Mouse (Mus musculus): ENCODE measurements around the gene Unc5c. TPM values are rescaled to one million over a fixed set of nuclear protein-coding genes. Genes with fewer than 3 reads are reported as not detected.

Unc5c gene
- polyA plus RNA-seq, 2 experiments: 11.9 to 12.5 TPM

DNA sequence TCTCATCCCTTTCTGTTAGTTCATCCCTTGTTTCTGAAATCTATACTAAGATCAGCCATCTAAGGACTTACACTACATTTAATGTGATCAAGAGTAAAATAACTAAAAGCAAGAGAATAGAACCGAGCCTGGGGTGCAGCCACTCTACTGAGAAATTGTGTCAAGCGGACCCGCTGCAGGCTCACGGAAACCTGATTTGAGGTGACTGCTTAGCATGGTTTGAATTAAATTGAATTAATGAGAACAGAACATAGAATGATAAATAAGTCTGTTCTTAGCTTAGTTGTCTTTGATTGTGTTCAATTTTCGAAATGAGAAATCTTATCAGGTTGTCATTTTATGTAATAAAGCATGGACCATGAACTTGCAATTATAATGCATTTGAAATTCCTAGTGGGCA lies 68.8 kb downstream of the Unc5c start:
- ATAC-seq (ENCODE audit: low FRiP score, low read depth): no peak
- no peaks in the 10 kb centered on the region for H3K36me3 ChIP-seq (ENCODE audit: control insufficient read depth, insufficient read depth, low read length)

DNA sequence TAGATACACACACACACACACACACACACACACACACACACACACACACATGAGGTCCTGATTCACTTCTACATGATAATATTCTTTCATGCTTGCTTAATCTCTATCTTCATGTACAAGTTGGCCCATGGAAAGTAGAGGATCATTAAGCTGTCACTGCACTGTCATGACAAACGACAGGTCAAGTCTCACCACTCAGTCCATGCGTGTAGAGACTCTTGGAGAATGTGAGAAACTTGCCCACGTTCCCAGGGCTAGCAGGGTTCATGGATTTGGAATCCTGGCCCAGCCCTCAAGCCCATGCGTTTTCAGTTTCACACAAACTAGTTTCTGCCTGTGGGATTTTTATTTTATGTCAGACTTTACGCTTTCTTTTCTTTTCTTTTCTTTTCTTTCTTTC lies 71.8 kb downstream of the Unc5c start:
- Histone ChIP-seq H3K9me3 (ENCODE audit: control insufficient read depth, low read length) (no peaks in the 10 kb centered on the region), H3K4me2 (replicated peaks; ENCODE audit: low read depth, low read length, severe bottlenecking) (no peak overlapping the region), H3K36me3 (ENCODE audit: control insufficient read depth, insufficient read depth, low read length) (no peaks in the 10 kb centered on the region), H3K9ac (ENCODE audit: low read depth, low read length, severe bottlenecking) (no peak overlapping the region), H3K4me1 (ENCODE audit: control insufficient read depth, insufficient read depth, low read length) (peaks cover 4% of the 10 kb centered on the region; the same call in 1 of the 2 replicates), H3K27me3 (ENCODE audit: control insufficient read depth, insufficient read depth, low read length) (no peaks in the 10 kb centered on the region), H3K4me3 (replicated peaks; ENCODE audit: low read length) (no peak overlapping the region), H3K27ac (replicated peaks; ENCODE audit: low read depth, low read length) (no peak overlapping the region)
- 34% methylated on average over 5 of the region's 5 CpGs for WGBS
- TF ChIP-seq POLR2A (IDR thresholded peaks at IDR 0.05; ENCODE audit: borderline replicate concordance, extremely low read depth, insufficient read depth, insufficient read length): no peak
- ATAC-seq (ENCODE audit: low FRiP score, low read depth): no peak
- no peak for DNase-seq (ENCODE audit: low spot score)

More for the DNA sequence above, 68.8 kb downstream of the Unc5c start:
- Histone ChIP-seq H3K4me2 (replicated peaks; ENCODE audit: low read depth, low read length, severe bottlenecking) (no peak overlapping the region), H3K9me3 (ENCODE audit: control insufficient read depth, low read length) (no peaks in the 10 kb centered on the region), H3K27me3 (ENCODE audit: control insufficient read depth, insufficient read depth, low read length) (no peaks in the 10 kb centered on the region), H3K9ac (ENCODE audit: low read depth, low read length, severe bottlenecking) (no peak overlapping the region), H3K4me3 (replicated peaks; ENCODE audit: low read length) (no peak overlapping the region), H3K27ac (replicated peaks; ENCODE audit: low read depth, low read length) (no peak overlapping the region), H3K4me1 (ENCODE audit: control insufficient read depth, insufficient read depth, low read length) (peaks cover 4% of the 10 kb centered on the region; the same call in 1 of the 2 replicates)
- 86% methylated on average over 5 of the region's 5 CpGs for WGBS
- TF ChIP-seq POLR2A (IDR thresholded peaks at IDR 0.05; ENCODE audit: borderline replicate concordance, extremely low read depth, insufficient read depth, insufficient read length): no peak
- no peak for DNase-seq (ENCODE audit: low spot score)

DNA sequence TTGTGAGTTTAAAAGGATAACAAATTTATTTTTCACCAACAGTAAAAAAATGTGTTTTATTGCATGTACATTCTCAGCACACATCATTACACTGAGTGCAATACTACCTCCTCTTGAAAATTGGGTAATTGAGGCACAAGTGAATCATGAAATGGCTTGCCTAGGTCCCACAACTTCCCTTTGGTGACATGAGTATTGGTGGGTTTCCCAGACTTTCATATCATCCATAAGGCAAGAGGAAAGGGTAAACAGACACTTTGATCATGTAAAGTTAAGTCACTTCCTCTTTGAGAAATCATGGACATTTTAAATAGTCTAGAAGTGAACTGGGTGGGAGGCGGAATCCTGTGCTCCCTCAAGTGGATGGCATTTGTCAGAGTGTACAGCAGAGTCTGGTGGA lies 73.1 kb downstream of the Unc5c start:
- peaks cover 4% of the 10 kb centered on the region; the same call in 1 of the 2 replicates for H3K4me1 ChIP-seq (ENCODE audit: control insufficient read depth, insufficient read depth, low read length)
- WGBS: 73% methylated on average over 1 of the region's 1 CpGs
- no peaks in the 10 kb centered on the region for H3K27me3 ChIP-seq (ENCODE audit: control insufficient read depth, insufficient read depth, low read length)
- H3K9ac ChIP-seq (ENCODE audit: low read depth, low read length, severe bottlenecking): no peak overlapping the region
- DNase-seq (ENCODE audit: low spot score) (no peak), ATAC-seq (ENCODE audit: low FRiP score, low read depth) (no peak)
- no peak for TF ChIP-seq POLR2A (IDR thresholded peaks at IDR 0.05; ENCODE audit: borderline replicate concordance, extremely low read depth, insufficient read depth, insufficient read length)
- H3K4me2 ChIP-seq (replicated peaks; ENCODE audit: low read depth, low read length, severe bottlenecking): no peak overlapping the region
- no peaks in the 10 kb centered on the region for H3K9me3 ChIP-seq (ENCODE audit: control insufficient read depth, low read length)
- no peak overlapping the region for H3K4me3 ChIP-seq (replicated peaks; ENCODE audit: low read length)
- no peaks in the 10 kb centered on the region for H3K36me3 ChIP-seq (ENCODE audit: control insufficient read depth, insufficient read depth, low read length)
- no peak overlapping the region for H3K27ac ChIP-seq (replicated peaks; ENCODE audit: low read depth, low read length)

DNA sequence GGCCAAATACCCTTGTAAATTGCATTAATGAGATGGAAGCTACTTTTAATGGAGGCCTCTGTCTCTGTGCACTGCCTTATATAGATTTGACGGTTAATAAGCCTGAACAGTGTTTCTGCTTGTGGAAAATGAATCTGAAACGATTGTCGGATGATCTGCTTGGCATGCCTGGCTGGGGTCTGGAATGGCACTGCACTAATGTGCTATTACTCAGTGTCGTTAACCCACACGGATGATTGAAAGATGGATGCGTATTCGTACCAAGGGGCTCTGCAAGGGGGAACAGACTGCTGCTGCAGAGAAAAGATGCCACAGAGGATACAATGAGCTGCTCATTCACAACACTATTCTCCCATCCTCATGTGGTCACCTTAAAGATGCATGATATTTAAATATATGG lies 75.7 kb downstream of the Unc5c start:
- H3K27ac ChIP-seq (replicated peaks; ENCODE audit: low read depth, low read length): no peak overlapping the region
- H3K4me1 ChIP-seq (ENCODE audit: control insufficient read depth, insufficient read depth, low read length): peaks cover 4% of the 10 kb centered on the region; the same call in 1 of the 2 replicates
- TF ChIP-seq POLR2A (IDR thresholded peaks at IDR 0.05; ENCODE audit: borderline replicate concordance, extremely low read depth, insufficient read depth, insufficient read length): no peak
- no peaks in the 10 kb centered on the region for H3K36me3 ChIP-seq (ENCODE audit: control insufficient read depth, insufficient read depth, low read length)
- ATAC-seq (ENCODE audit: low FRiP score, low read depth) (no peak), DNase-seq (ENCODE audit: low spot score) (no peak)
- no peak overlapping the region for H3K9ac ChIP-seq (ENCODE audit: low read depth, low read length, severe bottlenecking)
- no peak overlapping the region for H3K4me2 ChIP-seq (replicated peaks; ENCODE audit: low read depth, low read length, severe bottlenecking)
- no peaks in the 10 kb centered on the region for H3K27me3 ChIP-seq (ENCODE audit: control insufficient read depth, insufficient read depth, low read length)
- H3K4me3 ChIP-seq (replicated peaks; ENCODE audit: low read length): no peak overlapping the region
- 41% methylated on average over 7 of the region's 7 CpGs for WGBS
- H3K9me3 ChIP-seq (ENCODE audit: control insufficient read depth, low read length): no peaks in the 10 kb centered on the region

DNA sequence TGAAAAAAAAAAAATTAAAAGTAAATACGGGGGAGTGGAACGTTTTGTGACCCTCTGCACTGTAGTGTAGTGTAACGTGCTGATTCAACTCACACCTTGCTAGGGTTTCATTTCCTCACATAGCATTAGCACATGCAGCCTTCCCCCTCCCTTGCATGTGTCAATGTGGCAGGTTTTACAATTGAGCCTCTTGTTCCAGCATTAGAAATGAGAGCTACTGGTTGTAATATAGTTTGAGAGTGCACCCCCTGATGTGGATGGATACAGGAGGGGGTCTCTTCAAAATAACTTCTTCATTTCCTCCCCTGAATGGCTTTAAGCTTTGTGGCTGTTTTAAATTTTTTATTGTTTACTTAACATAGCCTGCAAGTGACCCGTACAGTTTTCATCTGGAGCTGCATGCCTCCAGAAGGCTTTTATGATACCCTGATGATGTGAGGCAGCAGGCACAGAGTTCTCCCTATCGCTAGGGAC lies 82.4 kb downstream of the Unc5c start:
- H3K4me1 ChIP-seq (ENCODE audit: control insufficient read depth, insufficient read depth, low read length): peaks cover 18% of the 10 kb centered on the region
- WGBS: 10% methylated on average over 5 of the region's 5 CpGs
- no peak for TF ChIP-seq POLR2A (IDR thresholded peaks at IDR 0.05; ENCODE audit: borderline replicate concordance, extremely low read depth, insufficient read depth, insufficient read length)
- H3K4me2 ChIP-seq (replicated peaks; ENCODE audit: low read depth, low read length, severe bottlenecking): no peak overlapping the region
- H3K9ac ChIP-seq (ENCODE audit: low read depth, low read length, severe bottlenecking): no peak overlapping the region
- no peak overlapping the region for H3K27ac ChIP-seq (replicated peaks; ENCODE audit: low read depth, low read length)
- no peak overlapping the region for H3K4me3 ChIP-seq (replicated peaks; ENCODE audit: low read length)
- no peaks in the 10 kb centered on the region for H3K27me3 ChIP-seq (ENCODE audit: control insufficient read depth, insufficient read depth, low read length)
- ATAC-seq (ENCODE audit: low FRiP score, low read depth) (no peak), DNase-seq (ENCODE audit: low spot score) (no peak)
- no peaks in the 10 kb centered on the region for H3K36me3 ChIP-seq (ENCODE audit: control insufficient read depth, insufficient read depth, low read length)
- no peaks in the 10 kb centered on the region for H3K9me3 ChIP-seq (ENCODE audit: control insufficient read depth, low read length)

DNA sequence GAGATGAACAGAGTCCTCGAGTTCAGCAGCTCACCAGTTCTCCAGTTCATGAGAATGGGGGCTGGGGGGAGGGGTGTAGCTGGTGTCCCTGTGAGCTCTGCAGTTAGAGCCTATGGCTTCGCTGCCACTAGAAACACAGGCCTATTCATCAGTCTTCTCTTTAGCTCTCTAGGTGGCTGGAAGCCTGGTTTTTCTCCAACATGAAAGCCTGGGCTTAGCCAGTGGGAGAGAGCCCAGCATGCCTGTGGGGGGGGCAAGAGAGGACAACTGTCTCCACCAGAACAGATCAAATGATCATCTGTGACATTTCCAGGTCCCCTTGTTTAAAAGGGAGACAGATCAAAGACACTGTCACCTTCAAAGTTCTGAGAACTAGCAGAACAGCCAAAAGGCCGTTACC lies 84.6 kb downstream of the Unc5c start:
- H3K9me3 ChIP-seq (ENCODE audit: control insufficient read depth, low read length): no peaks in the 10 kb centered on the region
- H3K4me3 ChIP-seq (replicated peaks; ENCODE audit: low read length): no peak overlapping the region
- H3K4me2 ChIP-seq (replicated peaks; ENCODE audit: low read depth, low read length, severe bottlenecking): no peak overlapping the region
- H3K27ac ChIP-seq (replicated peaks; ENCODE audit: low read depth, low read length): no peak overlapping the region
- H3K9ac ChIP-seq (ENCODE audit: low read depth, low read length, severe bottlenecking): no peak overlapping the region
- H3K27me3 ChIP-seq (ENCODE audit: control insufficient read depth, insufficient read depth, low read length): no peaks in the 10 kb centered on the region
- no peaks in the 10 kb centered on the region for H3K36me3 ChIP-seq (ENCODE audit: control insufficient read depth, insufficient read depth, low read length)
- ATAC-seq (ENCODE audit: low FRiP score, low read depth): 0 out of 2 replicates have a peak, but pooled peaks have one; percentile 47
- 17% methylated on average over 3 of the region's 3 CpGs for WGBS
- no peak for DNase-seq (ENCODE audit: low spot score)
- H3K4me1 ChIP-seq (ENCODE audit: control insufficient read depth, insufficient read depth, low read length): peaks cover 18% of the 10 kb centered on the region
- TF ChIP-seq POLR2A (IDR thresholded peaks at IDR 0.05; ENCODE audit: borderline replicate concordance, extremely low read depth, insufficient read depth, insufficient read length): no peak
